Mouse (Mus musculus) kidney, adult 11 months (tissue): Measurements from ENCODE around the gene Pth.

Source experiments
- DNase-seq: peaks from one replicate; pipeline ENCODE4 v3.0.0; 2022

The Pth gene

DNA sequence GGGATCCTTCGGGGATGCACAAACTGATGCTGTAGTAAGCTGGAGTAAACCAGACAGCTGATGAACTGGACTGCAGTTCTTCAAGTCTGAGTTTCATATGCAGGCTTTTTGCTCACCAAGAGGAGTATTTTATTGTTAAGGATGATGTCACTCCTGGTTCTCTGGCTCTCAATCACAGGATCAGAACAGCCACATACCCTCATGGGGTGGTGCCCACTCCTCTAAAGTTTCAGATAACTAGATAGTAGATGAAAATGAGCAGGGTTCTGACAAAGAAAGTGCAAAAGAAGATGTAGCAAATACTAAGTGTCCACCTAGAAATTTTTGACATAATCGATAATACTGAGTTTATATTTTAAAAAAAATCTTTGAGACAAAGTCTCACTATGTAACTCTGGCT, at the start of gene Pth:
TSS of gene Pth (minus strand) at position 101 of the 400 bp plus-strand sequence.
- DNase-seq, result no peak

DNA sequence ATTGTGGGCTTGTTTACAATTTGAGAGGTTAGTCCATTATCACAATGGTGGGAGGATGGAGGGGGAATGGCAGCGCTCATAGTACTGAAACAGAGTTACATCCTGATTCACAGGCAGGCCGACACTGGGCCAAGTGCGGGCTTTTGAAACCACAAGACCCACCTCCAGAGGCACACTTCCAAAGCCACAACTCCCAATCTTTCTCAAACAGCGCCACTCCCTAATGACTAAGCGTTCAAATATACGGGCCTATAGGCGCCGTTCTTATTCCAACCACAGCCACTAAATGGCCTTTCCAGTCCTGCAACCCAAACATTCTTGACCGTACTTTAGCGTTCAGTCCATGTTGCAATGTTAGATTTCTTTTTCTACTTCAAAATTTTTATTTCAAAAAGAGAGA, 47.9 kb upstream of the Pth start:
- DNase-seq, result no peak

DNA sequence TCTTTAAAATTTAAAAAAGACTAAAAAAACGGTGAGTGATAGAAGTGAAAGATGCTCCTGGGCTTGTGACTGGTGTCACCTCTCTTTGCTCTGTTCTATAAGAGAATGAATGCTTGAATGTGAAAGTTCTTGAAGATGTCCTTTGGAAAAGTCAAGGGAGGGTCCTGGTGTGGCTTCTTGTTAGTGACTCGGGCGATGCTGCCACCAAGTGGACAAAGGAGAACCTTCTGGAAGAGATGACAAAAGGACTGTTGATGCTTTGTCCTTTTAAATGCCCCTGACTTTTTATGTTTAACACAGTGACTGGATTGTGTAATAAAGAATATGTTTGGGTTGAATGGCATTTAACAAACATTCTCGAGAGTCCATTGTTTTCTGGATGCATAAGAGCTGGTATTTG, 45.9 kb upstream of the Pth start:
- peak; percentile 56 for DNase-seq

DNA sequence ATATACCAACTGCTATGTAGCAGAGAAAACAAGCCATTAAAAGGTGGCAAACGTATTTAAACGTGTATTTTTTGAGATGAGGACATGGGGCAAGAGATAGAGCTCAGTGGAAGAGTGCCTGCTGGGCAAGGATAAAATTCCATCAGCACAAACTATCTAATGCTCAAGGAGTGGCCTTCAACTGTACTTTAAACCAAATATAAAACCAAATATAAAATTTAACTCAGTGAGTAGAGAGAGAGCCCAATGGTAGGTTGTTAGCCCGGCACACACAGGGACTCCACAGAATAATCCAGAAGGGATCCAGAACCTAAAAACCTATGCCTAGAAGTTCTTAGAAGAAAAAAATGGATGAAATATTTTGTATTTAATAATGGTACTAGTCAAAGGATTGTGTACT, 45.1 kb upstream of the Pth start:
- DNase-seq, result peak; percentile 15

DNA sequence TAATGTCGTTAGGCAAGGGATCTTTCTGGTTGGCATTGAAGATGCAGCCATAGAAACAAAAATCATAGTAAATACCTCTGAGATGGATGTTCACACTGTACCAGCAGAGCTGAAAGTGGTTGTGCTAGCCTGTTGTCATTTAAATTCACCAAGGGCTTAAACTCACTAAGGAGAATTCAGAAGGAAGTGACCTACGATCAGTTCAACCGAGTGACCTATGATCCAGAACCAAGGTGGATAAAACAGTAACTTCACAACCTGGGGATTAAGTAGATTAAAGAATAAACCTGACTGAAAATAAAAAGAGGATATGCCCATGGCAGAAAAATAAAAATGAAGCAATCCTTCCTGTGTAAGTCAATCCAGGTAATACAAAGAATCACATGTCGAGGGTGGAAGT, 44.5 kb upstream of the Pth start:
- peak; percentile 53 for DNase-seq

DNA sequence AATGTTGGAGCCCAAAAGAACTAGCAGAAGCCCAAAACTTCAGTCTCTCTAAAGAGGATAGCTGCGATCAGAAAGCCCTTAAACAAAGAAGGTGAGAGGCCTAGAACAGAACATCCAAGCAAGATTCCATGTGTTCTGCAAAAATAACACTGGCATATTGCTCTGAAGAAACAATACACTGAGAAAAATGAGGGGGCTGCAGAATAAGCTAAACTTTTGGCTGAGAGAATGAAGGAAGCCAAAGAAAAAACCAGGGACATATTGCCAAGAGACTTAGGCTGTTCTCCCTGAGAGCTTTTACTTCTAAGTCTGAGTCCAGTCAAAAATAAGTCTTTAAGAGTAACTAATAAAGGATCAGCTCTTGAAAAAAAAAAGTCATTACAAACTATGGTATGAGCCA, 32.4 kb upstream of the Pth start:
- DNase-seq, result no peak

DNA sequence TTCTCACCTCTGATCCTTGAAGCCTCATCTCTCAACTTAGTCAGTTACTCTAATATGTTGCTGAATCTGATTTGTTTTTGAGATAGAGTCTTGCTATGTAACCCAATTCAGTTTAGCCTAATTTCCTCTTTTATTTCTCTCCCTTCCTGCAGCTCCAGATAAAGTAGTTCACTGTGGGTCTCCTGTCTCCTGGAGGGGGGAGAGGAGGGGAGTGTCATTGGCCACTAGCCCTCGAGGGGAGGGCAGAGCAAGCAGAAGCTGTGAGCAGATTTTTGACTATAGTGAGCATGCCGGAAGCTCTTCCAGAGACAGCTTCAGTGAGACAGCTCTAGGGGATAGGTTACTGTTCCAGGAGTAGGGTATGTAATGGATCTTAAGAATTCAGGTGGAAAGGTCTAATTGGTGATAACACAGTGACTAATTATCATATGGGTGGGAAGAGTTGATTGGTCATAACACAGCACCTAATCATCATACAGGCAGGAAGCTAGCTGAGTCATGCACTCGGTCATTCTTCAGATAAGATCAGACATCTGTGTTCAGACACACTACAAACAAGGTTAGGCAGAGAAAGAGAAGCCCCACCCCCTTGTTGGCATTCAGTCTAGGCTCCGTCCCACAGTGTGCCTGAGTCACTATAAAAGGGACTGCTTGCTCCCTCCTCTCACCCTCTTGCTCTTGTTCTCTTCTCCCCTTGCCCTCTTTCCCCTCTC, 30.9 kb upstream of the Pth start:
- peak; percentile 29 for DNase-seq

DNA sequence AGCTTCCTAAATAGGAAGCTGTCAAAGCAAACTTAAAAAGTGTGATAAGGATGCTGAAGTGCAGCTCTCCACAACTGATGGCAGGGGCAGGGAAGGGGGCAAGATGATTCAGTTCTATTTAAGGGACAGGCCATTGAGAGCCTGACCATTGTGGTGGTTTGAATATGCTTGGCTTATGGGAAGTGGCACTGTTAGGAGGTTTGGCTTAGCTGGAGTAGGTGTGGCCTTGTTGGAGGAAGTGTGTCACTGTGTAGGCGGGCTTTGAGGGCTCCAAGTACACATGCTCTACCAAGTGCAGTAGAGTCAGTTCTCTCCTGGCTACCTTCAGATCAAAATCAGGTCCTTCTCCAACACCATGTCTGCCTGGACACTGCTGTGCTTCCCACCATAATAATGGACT, 28.2 kb upstream of the Pth start:
- DNase-seq, result no peak

DNA sequence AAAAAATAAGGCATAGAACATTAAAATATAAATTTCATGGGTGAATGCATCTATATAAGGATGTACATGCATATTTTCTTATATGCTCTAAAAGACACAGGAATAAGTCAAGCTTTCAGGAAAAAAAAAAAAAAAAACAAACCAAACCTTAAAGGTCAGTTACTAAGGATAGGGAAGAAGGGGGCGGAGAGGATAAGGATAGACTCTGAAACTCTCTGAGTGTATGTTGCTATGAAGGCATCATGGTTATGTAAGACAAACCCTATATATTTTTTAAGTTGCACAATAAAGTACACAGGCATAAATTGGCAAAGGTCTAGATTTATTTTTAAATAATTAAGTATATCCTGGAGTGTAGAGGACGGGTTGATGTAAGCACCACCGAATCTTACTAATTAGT, 26.9 kb upstream of the Pth start:
- no peak for DNase-seq

DNA sequence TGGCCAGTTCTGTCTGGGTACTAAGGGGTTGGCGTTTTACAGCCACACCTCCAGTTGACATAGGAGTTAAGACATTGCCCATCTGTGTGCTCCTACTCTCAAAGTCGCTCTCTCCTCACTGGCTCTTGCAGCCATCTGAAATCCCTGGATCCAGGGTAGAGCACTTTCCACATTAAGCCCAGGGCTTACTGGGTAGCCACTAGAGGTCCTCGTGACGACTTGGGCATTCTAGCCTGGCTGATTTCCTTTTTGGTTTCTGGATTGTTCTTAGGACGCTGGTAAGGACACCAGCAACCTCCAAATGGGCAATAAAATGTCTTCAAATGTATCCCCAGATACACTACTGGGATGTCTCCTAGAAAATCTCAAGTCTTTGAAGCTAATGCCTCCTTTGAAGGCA, 20.3 kb upstream of the Pth start:
- no peak for DNase-seq

DNA sequence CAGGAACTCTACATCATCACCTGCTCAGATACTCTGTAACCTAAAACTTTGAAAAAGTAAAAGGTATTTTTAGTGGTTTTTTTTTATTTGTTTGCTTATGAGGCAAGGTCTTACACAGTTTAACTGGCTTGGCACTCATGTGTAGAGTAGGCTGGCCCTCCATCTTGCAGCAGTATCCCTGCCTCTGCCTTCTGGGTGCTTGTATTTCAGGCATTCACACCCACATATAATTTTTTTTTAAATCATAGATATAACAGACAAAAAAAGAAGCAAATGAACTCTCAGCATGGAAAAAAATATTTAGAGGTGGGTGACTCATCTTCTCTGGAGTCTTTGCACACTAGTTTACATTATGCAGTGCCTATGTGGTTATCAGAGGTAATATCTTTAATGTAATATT, 9.7 kb upstream of the Pth start:
- no peak for DNase-seq

DNA sequence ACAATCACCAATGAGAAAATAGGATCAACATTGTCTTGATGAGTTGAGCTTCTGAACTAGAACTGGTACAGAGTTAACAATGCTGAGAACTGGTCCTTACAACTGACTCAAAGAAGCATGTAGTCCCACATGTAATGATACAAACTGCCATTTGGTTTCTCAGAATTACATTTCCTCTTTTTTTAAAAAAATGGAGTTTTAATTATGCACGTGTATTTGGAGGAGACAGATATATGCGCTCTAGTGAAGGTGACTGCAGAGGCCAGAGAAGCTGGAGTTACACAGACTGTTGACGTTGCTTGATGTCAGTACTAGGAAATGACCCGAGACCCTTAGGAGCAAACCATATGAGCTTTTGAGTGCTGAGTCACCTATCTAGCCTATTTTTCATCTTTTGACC, 8.3 kb upstream of the Pth start:
- DNase-seq, result no peak

DNA sequence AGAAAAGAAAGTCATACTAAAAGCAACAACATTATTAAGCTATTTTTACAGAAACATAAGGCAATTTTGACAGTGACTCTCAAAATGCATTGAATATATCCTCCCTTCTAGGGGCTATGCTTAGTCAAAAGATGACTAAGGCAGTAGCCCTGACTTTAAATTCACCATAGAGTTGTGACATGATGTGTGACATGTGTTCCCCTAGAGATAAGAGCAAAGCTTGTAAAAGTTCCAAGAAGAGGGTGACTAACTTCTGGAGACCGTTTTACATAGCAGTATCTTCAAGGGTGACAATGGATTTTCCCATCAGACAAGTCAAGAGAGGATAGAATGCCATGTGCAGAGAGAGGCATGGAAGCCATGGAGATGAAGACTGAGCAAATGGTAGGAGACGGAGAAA, 3.2 kb upstream of the Pth start:
- no peak for DNase-seq

DNA sequence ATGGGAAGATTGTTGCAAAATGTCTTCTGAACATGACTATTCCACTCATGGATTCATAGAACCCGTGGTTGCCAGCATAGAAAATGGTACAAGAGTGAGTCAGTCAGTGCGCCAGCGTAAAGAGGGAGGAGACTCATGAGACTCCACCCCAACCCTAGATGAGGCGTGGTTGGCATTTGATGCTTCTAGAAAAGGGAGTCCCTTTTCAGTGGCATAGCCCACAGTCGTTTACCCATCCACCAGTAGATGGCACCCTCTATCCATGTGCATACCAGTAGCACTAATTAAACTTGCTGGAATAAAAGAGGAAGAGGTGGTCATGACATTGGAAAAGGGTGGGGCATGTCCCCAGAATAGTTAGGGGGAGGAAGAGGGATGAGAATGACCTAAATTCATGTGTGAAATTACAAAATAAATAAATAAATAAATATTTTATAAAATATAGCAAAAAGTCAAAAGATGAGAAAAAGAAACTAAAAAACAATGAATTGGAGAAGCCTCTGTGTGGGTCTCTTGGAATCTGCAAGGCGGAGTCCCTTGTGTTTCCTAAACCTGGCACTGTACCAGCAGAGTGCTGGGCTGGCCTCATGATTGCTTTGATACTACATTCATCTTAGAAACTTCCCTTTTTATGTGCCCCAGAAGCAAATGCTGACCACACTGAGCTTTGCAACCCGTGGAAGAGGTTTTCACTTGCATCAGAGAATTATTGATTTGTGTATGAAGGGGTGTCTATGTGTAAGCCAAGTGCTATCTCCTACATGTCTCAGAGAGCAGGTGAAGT, 10.3 kb downstream of the Pth start:
- DNase-seq, result peak; percentile 81

DNA sequence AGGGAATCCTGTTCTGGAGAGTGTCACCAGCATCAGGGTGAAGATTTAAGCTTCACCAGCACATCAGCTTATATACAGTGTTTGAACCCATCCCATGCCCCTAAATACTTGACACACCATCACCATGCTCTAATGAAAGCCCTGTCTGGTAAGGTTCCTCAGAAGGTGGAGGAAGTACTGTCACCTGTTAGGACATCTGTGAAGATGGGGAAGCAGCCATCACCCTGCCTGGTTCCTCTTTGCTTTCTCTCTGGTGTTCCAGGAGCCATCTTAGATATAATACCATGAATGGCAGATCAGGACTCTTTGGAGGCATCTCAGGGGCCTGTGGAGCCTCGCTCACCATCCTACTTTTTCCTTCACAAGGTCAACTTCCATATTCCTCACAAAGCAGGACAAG, 15.7 kb downstream of the Pth start:
- DNase-seq, result no peak

DNA sequence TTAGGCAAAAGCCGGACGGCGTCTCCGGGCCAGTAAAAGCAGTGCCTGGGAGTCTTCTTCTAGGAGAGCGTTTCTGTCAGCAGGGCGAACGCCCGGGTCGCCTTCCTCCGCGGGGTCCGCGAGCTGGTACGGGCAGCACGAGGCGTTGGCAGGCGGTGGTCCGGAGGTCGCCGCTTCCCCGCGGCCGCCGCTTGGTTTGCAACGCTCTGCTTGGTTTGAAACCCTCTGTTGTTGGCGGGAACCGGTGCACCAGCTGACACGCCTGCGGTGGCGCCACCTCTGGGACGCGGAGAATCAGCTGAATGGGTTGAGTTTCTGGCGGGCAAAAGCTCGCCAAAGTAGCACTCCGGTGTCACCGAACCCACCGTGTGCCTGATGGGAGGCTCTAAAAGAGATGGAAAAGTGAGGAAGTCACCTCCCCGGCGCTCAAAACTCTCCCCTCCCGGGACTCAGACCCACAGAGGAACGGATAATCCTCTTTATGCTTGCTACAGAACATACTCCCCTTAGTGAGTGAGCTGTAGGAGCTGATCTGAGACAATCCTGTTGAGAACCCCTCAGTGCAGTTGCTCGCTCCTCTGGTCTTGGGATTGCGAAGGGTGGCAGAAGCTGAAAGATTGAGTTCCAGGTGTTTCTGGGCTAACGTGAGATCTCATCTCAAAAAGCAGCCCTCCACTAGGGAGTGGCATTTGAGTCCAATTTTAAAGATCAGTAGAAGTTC, 18.6 kb downstream of the Pth start:
- DNase-seq, result peak; percentile 66

DNA sequence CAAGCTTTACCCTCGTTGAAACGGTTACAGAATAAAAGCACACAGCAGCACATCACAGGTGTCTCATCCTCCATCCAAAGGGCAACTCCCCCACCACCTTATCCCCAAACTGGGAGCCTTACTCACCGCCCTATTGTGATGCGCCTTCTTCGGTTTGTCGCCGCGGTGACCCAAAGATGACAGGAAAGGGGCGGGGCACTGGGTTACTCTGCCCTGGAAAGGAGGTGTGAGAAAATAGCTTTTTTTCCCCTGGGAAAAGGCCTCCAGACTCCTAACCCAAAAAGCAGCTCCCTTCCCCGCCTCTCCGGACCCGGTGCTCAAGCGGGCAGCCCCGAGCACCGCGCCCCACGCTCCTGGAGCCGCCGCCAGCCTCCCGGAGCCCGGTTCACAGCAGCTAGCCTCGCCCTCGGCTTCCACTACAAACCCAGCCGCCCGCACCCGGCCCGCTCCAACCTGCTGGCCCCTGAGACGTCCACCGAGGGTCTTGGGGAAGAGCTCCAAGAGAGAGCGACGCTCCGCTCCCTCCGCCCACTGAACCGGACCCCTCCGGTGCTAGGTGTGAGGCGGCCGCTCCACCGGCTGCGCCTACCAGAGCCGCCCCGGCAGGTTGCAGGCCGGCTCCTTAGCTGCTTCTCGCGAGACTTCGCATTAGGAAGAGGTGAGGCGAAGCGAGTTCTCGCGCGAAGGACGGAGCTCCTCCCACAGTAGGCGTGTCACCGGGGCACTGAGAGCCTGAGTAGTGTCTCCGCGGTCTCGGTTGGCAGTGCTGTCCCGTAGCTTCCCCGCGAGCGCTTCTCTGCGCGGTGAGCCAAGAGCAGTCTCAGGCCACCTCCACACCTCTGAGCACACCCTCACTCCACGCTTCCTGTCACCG, 19.4 kb downstream of the Pth start, which contains the start of gene Btbd10:
TSS of gene Btbd10 (minus strand) at position 647 of the 874 bp plus-strand sequence.
- DNase-seq, result peak; percentile 96

DNA sequence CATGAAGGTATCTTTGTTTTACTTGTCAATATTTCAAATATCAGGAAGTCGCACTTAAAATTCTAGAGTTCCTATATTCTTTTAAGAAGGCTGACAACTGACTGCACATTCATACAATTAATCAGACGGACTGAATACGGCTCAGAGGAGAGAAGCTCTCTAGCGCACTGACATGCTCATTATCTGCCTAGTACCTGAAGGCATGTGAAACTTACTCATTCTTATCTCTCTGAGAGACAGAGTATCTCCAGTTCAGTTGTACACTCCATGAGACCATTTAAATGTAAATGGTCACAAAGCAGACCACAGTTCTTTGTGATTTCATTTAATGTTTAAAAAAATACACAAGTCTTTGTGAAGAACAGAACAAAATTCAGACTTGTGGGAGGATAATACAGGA, 20.9 kb downstream of the Pth start:
- DNase-seq, result no peak

DNA sequence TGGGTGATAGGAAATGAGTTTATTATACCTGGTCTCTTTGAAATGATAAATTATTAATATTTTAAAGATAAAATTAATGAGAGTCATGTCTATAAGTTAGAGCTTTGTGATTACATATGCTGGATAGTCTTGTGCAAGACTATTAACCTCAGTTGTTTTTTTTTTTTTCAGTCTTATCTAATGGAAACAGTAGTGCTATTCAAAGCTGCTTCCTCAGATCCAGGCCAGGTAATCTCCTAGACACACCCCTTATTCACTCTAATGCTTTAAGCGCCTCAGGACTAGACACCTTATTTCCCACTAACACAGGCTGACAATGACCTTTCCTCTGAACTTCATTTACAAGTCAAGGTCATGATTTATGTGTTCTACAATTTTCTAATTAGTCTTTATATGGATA, 39.3 kb downstream of the Pth start:
- DNase-seq, result no peak

DNA sequence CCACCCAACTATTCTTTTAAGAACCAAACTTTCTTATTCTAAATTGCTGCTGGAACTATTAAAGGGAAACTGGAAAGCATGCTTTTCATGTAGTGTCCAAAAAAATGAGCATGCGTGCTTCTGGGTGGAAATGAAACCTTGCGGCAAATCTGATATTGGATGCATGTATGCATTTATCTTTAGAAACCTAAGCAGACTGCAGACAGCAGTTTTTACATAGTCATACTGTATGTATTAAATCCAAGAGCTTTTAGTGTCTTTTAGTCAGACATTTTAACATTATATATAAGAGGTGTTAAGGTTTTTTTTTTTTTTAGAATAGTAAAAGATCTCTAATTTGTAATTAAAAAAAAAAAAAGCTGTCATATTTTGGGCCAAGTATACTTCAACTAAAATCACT, 40.7 kb downstream of the Pth start:
- DNase-seq, result no peak

DNA sequence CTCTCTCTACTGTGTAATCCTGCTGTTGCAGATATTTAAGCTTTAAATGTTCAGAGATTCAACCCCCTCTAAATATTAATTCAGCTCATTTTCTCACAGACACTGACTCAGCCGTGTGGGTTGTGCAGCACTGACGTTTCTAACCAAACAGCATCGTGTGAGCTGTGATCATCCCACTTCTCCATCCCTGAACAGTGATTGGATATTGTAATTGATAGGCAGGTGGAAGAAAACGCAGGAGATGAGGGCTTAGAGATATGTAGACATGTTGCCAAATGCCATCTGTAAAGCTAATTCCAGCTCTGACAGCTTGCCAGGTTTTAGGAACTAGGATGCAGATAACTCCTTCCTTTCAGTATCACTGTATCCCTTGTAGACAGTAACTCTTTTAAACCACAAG, 41.1 kb downstream of the Pth start:
- DNase-seq, result no peak
